Mouse (Mus musculus) layer of hippocampus, adult 9-10 months (tissue): ENCODE measurements around the gene Gadd45b.

Experiments used
- DNase-seq: peaks from one replicate; pipeline ENCODE4 v3.0.0; 2022; ENCODE audit warnings: low spot score

The Gadd45b gene

GRCm38 (mm10) chr10:80929299-80930226 is at the start of gene Gadd45b:
Gene Gadd45b (plus strand): TSS chr10:80930073.
- DNase-seq: peak; percentile 93

DNA sequence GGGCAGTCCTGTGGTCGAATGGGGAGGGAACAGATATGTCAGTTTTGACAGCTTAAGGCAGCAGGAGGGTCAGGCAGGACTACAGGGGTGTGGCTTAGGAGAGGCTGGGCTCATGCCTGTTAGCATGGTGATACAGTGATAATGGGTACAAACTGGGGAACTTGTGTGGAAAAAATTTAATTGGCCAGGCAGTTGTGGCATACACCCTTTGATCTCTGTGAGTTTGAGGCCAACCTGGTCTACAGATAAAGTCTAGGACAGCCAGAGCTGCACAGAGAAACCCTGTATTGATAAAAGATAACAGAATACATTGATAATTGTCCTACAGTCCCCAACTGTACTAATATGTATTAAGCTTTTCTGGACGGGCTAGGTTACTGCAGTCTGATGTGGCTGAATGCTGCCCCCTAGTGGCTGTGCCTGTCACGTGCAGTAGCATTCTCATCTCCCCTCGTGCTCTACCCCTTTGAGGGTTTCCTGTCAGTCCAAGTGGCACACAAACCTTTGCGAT is 49.7 kb upstream of the Gadd45b start:
- no peak for DNase-seq

DNA sequence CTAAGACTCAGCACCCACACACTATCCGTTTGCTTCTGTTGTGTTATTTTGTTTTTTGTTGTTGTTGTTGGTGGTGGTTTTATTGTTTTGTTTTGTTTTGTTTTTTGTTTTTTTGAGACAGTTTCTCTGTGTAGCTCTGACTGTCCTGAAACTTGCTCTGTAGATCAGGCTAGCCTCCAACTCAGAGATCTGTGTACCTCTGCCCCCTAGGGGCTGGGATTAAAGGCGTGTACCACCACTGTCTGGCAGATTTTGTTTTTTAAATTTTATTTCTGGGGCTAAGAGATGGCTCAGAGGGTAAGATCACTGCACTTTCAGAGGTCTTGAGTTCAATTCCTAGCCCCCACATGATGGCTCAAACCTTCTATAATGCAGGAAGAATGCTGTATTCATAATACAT is 49.0 kb upstream of the Gadd45b start:
- DNase-seq: no peak

GRCm38 (mm10) chr10:80881301-80881700 is 48.6 kb upstream of the Gadd45b start:
- no peak for DNase-seq

DNA sequence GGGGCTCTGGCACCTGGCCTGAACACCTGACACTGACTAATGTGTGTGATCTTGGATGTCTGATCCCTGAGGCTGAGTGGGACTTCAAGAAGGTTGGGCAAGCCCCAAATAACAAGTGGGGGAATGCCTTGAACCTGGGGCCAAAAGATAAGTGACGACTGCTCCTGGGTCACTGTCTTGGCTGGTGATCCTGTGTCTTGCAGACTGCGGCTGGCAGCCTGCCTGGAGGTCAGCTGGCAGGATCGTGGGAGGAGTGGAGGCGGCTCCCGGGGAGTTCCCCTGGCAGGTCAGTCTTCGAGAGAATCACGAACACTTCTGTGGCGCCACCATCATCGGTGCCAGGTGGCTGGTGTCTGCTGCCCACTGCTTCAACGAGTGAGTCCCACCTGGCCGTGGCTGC is 42.7 kb upstream of the Gadd45b start:
- DNase-seq: no peak

DNA sequence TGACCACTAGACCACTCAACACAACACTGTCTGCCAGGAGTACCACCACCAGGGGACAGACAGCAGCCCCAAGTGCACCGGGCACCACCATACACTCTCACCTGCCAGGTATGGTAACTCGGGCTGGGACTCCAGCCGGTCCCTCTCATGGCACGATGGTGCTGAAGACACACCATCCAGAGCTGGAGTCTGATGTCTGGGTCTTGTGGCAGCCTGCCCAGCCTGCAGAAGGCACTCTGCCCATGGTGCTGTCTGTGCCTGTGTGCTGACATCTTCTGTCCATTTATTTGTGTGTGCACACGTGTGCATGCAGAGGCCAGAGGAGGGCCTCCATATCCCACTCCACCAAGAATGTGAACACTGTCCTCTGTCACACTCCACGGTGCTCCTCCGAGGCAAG is 34.8 kb upstream of the Gadd45b start:
- DNase-seq: no peak

DNA sequence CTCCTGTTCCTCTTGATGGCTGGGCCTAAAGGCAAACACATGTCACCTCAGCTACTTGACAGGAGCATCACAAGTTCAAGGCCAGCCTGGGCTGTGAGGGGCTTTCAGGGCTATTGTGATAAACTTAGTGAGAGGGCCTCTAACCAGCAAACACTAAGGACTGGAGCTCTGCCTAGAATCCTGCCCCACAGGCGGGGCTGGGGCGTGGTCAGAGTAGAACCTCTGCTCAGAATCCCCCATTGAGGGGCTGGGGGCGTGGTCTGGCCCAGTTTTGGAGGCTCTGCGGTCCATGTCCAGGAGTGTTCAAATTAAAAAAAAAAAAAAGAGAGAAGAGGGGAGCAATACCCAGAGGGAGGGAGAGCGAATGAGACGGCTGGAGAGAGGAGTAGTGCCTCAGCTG is 34.2 kb upstream of the Gadd45b start:
- DNase-seq: no peak

DNA sequence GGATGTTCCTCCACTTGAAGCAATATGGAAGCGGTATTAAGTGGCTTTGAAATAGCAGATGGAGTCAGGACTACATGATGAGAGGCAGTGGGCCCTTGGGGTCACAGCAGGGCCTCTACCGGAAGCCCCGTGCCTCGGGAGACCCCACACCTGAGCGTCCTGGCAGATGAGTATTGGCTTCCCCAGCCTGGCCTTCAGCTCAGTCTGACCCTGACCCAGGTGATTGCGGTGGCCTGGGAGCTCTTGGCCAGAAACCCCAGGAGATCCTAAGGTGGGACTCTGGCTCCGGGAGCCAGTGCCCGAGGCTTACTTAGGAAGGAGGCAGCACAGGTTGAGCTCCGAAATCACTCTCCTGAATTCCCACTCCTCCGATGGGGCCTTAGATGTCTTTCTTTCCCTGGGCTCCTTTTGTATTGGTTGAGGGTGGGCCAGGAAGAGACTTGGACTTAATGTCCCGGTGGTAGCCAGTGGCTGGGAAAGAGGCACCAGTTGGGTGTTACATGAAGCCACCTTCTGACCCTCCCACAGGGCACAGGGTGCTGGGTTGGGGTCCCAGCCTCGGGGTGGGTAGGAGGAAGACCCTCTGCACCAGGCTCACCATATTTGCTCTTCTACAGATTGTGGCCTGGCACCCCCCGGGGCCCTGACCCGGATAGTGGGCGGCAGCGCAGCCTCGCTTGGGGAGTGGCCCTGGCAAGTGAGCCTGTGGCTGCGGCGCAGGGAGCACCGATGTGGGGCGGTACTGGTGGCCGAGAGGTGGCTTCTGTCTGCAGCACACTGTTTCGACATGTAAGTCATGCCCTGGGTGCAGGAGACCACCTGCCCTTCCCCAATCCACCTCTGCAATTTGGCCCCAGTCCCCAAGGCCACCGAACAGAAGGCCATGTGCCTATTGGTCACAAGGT is 33.0 kb upstream of the Gadd45b start:
- no peak for DNase-seq

DNA sequence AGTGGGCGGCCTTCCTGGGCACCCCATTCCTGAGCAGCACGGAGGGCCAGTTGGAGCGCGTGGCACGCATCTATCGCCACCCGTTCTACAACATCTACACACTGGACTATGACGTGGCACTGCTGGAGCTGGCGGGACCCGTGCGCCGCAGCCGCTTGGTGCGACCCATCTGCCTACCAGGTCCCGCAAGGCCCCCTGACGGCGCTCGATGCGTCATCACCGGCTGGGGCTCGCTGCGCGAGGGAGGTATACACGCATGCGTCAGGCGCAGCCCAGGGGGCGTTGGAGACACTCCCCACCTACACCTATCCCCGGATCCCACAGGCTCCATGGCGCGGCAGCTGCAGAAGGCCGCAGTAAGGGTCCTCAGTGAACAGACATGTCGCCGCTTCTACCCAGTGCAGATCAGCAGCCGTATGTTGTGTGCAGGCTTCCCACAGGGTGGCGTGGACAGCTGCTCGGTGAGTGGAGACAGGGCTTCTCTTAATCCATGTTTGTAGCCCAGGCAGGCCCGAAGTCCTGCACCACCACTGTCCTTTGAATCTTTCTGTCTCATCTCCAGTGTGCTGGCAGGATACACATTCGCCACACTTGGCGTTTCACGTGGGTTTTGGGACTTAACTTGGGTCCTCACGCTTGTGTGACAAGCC is 31.9 kb upstream of the Gadd45b start:
- no peak for DNase-seq

GRCm38 (mm10) chr10:80899074-80899473 is 30.8 kb upstream of the Gadd45b start:
- DNase-seq: no peak

DNA sequence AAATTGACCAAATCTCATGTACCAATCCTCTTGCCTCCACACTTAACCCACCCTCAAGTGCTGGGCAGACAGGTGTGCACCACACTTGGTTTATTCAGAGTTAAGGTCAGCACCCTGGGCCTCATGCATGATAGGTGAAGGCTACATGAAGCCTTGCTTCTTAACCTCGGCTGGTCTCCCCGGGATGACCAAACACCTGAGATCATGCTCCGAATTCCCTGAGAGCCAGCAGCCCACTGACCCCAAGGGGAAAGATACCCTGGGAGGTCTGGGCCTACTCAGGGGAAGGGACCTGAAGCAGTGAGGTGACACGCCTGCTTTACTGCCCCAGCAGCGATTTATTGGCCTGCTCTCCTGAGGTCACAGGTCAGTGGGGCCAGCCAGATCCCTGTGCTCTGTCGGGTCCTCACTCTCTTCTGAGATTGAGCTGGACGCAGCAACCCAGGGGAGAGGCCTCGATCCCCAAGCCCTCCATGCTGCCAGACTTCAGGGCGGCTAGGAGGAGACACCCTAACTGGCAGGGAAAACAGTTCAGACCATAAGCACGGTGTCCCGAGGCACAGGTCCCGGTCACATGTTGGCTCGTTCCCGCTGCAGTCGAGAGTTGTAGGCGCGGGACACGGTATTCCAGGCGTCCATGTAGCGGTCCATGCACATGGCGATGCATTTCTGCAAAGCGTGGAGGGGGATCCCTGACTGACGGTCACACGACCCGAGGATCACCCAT is 30.1 kb upstream of the Gadd45b start:
- no peak for DNase-seq

DNA sequence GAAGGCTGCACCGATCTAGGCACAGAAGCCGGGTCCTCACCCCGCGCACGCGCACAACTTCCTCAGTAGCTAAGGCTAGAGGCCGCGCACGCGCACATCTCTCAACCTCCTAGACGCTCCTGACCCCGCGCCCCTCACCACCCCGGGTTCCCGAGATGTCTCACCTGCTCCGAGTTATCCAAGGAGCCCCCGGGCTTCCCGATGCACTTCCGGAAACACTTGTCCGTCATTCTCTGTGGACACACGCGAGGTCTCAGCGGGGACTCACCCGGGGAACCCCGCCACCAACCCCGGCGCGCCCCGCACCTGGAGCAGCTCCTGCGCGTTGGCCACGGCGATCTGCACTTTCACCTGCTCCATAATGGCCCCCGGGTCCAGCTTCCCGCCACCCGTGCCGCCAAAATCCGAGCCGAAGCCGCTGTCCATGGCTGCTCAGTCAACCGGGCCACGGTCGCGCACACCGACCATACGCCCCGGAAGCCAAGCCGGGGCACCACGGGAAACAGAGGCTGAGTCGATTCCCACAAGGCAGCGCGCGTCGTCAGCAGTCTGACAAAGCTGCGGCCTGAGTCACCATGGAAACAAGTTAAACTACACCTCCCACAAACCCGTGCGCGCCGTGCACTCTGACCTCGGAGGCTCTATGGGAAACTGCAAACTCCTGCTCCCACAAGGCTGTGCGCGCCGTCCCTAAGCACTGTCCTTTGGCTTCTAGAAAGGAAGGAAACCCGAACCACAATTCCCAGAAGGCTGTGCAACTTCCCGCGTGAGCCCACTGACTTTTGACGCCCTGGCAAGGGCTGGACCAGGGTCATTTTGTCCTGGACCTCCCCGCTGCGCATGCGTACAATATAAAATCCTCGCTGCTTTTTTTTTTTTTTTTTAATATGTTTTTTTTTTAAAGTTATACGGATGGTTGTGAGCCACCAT is 29.3 kb upstream of the Gadd45b start, which contains the start of gene Timm13:
Gene Timm13, minus strand, starts transcription at position 652 of the 930 bp plus-strand sequence.
- DNase-seq: peak; percentile 98

DNA sequence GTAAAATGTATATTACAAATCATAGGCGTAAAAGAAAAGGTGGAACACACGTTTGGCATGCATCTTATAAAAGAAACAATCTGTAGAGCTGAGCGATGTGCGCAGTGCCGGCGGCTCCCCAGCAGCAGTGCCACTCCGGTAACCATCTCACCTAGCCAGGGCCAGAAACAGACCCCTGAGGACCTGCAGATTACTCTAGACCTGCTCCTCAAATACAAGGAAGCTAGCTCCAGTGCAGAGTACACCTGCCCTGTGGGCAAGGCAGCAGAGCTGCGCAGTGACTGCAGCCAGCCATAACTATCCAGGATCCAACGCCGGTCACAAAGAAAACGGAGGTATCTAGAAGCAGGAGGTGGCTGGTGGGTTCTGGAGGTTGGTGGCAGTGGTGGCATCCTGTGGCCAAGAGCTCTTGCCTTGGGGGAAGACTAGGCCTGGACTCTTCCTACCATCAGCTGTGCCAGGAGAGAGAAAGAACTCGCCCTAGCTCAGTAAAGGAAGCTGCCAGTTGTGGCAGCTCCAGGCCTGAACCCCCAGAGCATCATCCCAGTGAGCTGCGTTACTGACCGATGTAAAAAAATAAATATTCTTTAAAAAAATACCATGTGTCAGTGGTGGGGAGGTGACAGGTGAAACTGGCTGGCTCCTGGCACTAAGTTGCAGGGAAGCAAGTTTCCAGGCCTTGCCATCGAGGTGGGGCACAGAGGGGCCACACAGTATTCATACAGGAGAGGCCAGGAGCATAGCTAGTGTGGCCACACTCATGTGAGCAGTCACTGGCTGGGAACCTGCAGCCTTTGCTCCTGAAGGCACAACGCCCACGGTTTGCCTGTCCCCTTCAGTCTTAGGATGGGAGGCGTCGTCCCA is 28.2 kb upstream of the Gadd45b start:
- no peak for DNase-seq

DNA sequence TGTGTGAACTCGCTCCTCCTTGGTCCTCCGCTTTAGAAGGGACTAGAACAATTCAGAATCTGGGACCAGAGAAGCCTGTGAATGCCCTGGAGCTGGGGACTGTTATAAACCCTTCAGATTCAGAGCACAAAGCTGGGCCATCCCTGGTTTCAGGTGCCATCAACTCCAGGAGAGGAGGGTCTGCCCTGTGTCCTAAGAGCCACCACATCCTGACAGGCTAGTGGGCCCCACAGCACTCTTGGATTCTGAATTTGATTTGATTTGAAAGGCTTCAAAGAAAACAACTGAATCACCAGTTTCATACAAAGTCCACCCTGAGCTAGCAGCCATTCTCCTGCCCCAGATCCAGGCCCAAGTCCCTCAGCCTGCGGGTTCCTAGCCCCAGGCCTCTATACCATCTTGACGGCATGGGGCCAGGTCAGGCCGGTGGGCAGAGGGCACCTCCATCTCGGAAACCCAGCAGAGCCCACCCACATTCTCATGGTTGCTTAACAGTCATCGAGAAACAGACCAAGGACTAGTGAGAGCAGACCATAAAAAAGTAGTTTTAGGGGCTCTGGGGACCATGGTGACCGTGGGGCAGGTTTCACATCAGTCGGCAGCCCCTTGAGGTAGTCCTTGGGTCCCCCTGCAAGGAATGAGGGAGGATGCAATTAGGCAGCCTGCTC is 27.5 kb upstream of the Gadd45b start:
- DNase-seq: no peak

DNA sequence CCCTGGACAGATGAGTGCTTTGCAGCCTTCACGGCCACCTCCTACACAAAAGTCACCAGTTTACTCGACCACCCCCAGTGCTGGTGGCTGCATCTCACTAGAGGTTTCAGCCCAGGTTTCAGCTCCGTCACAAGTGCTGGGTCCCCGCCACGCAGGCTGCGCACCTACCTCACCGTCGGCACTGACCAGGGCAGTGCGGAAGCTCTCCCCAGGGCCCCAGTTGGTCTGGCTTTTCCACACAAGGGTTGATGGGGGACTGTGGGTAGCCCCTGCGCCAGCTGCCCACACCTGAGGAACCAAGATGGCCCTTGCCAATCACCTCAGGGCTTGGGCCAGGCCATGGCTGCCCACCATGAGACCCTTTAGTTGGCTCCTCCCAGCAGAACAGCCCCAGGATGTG is 26.6 kb upstream of the Gadd45b start:
- DNase-seq: no peak

DNA sequence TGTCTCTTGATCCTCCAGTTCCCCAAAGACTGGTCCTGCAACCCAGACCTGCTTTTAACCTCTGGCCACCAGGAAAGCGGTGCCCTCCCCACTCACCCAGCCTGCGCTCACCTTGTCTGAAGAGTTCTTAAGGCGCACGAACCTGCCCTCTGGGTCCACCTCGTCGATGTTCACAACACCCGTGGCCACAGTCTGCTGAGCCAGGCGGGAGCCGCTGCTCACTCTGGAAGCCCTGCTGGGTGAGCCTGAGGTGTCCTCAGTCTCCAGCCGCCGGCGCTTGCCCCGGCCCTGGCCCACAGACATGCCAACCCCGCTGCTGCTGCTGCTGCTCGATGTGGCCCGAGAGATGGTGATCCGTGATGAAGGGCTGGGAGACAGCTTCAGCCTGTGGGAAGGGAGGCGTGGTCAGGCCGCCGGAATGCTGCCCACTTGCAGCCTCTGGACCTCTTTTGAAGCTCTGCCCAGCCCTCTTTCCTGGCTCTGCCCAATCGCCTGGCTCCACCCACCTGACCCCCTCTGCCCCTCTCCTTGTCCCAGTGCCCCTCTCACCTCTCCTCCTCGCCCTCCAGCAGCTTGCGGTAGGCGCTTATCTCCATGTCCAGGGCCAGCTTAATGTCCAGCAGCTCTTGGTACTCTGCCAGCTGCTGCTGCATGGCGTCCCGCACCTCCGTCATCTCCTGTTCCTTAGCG is 25.7 kb upstream of the Gadd45b start:
- DNase-seq: no peak

GRCm38 (mm10) chr10:80904709-80905108 is 25.2 kb upstream of the Gadd45b start:
- DNase-seq: no peak
